Mouse (Mus musculus) testis, adult 2 months (tissue): ENCODE results near the gene H2afv. TPM values are rescaled to one million over a fixed set of nuclear protein-coding genes. Genes with fewer than 3 reads are reported as not detected.
"Not testable (repeated sequence)": the region's sequence is repeated elsewhere in the genome, so short reads cannot be mapped to it uniquely, and the experiment has no call there.

Experiments
- H3K27ac ChIP-seq: fragments of 200-500 bp; 2 replicates; pipeline ENCODE4 v1.5.1; 2012; ENCODE audit warnings: low read depth, low read length; ENCODE audit not compliant: control insufficient read depth, insufficient read depth
- H3K27me3 ChIP-seq: fragments of 200-500 bp; 2 replicates; pipeline ENCODE4 v1.6.1; 2012; ENCODE audit warnings: mild to moderate bottlenecking, low read length, moderate library complexity; ENCODE audit not compliant: control insufficient read depth, insufficient read depth
- H3K36me3 ChIP-seq: fragments of 200-500 bp; 2 replicates; pipeline ENCODE4 v1.6.1; 2012; ENCODE audit warnings: mild to moderate bottlenecking, low read length; ENCODE audit not compliant: control insufficient read depth, insufficient read depth
- H3K4me1 ChIP-seq: fragments of 200-500 bp; 2 replicates; pipeline ENCODE4 v1.6.1; 2012; ENCODE audit warnings: low read length; ENCODE audit not compliant: control insufficient read depth, insufficient read depth
- H3K4me3 ChIP-seq: fragments of 200-500 bp; 2 replicates; pipeline ENCODE4 v1.5.1; 2012; ENCODE audit warnings: low read depth, mild to moderate bottlenecking, low read length, moderate library complexity, mixed read lengths; ENCODE audit not compliant: control insufficient read depth
- CTCF ChIP-seq: fragments of 200-500 bp; IDR thresholded peaks from 2 replicates; pipeline ENCODE4 v1.5.1; 2012; ENCODE audit warnings: low read depth, mild to moderate bottlenecking, inconsistent platforms, low read length, moderate library complexity; ENCODE audit not compliant: control insufficient read depth, insufficient read depth, insufficient replicate concordance
- POLR2A ChIP-seq: fragments of 200-500 bp; IDR thresholded peaks from 2 replicates; pipeline ENCODE4 v1.6.1; 2012; ENCODE audit warnings: low read depth, mild to moderate bottlenecking, inconsistent platforms, low read length, moderate library complexity; ENCODE audit not compliant: control insufficient read depth
- polyA plus RNA-seq: library from polyadenylated mRNA; depleted of rRNA; stranded (reverse); fragments of >200 nt; gene quantifications from 2 replicates; pipeline ENCODE4 v1.2.3, GENCODE M21; 2012

Gene H2afv
- polyA plus RNA-seq, 1 experiment: 26.2 TPM

- Histone ChIP-seq H3K27ac (no peak overlapping the region), H3K36me3 (peaks cover 1% of the 10 kb centered on the region; the same call in 1 of the 2 replicates), H3K27me3 (no peaks in the 10 kb centered on the region), H3K4me3 (no peak overlapping the region), H3K4me1 (peaks cover 3% of the 10 kb centered on the region; the same call in 1 of the 2 replicates)
- TF ChIP-seq CTCF (no peak), POLR2A (no peak)
These were observed 23.4 kb downstream of the H2afv start for GRCm38 (mm10) chr11:6420722-6421350.

GRCm38 (mm10) chr11:6420283-6420703 is 23.9 kb downstream of the H2afv start:
- no peaks in the 10 kb centered on the region for H3K27me3 ChIP-seq
- H3K36me3 ChIP-seq: peaks cover 1% of the 10 kb centered on the region; the same call in 1 of the 2 replicates
- H3K4me3 ChIP-seq: no peak overlapping the region
- peaks cover 3% of the 10 kb centered on the region; the same call in 1 of the 2 replicates for H3K4me1 ChIP-seq
- no peak for TF ChIP-seq POLR2A
- TF ChIP-seq CTCF: no peak
- no peak overlapping the region for H3K27ac ChIP-seq

GRCm38 (mm10) chr11:6419156-6419555 is 25.1 kb downstream of the H2afv start:
- H3K27ac ChIP-seq, H3K36me3 ChIP-seq, H3K4me1 ChIP-seq, H3K4me3 ChIP-seq, H3K27me3 ChIP-seq: not testable (repeated sequence)

- Histone ChIP-seq H3K27ac (no peak overlapping the region), H3K27me3 (no peaks in the 10 kb centered on the region), H3K4me3 (no peak overlapping the region), H3K36me3 (no peaks in the 10 kb centered on the region; the same call in 1 of the 2 replicates), H3K4me1 (peaks cover 5% of the 10 kb centered on the region)
- no peak for TF ChIP-seq CTCF
These were observed 25.5 kb downstream of the H2afv start for GRCm38 (mm10) chr11:6418751-6419150.

- Histone ChIP-seq H3K36me3 (no peaks in the 10 kb centered on the region; the same call in 1 of the 2 replicates), H3K4me1 (peaks cover 9% of the 10 kb centered on the region), H3K4me3 (no peak overlapping the region), H3K27ac (no peak overlapping the region), H3K27me3 (no peaks in the 10 kb centered on the region)
- no peak for TF ChIP-seq CTCF
- no peak for TF ChIP-seq POLR2A
These were observed 26.8 kb downstream of the H2afv start for GRCm38 (mm10) chr11:6417490-6417889.

GRCm38 (mm10) chr11:6417069-6417468 is 27.2 kb downstream of the H2afv start:
- no peaks in the 10 kb centered on the region; the same call in 1 of the 2 replicates for H3K36me3 ChIP-seq
- H3K27me3 ChIP-seq: no peaks in the 10 kb centered on the region
- H3K4me1 ChIP-seq: peaks cover 9% of the 10 kb centered on the region
- TF ChIP-seq CTCF: no peak
- no peak for TF ChIP-seq POLR2A
- H3K27ac ChIP-seq: no peak overlapping the region; the same call in 1 of the 2 replicates
- H3K4me3 ChIP-seq: peak overlapping the region; percentile 99; the same call in 1 of the 2 replicates

- Histone ChIP-seq H3K4me1 (peaks cover 10% of the 10 kb centered on the region), H3K4me3 (peak overlapping the region; percentile 99), H3K27me3 (no peaks in the 10 kb centered on the region), H3K36me3 (no peaks in the 10 kb centered on the region; the same call in 1 of the 2 replicates), H3K27ac (peak overlapping the region; percentile 99)
- TF ChIP-seq POLR2A: no peak
- no peak for TF ChIP-seq CTCF
These were observed 27.7 kb downstream of the H2afv start for GRCm38 (mm10) chr11:6416405-6417034.
